Mouse (Mus musculus) liver, embryonic 16.5 days (tissue): Measurements from ENCODE around the gene Neurl3. TPM values are rescaled to one million over a fixed set of nuclear protein-coding genes. Genes with fewer than 3 reads are reported as not detected.

Source experiments
- ATAC-seq: fragments of 200-750 bp; cut with Nextera tagmentation; 2 replicates; pipeline ENCODE4 v1.8.0; 2017; ENCODE audit warnings: low read depth, mild to moderate bottlenecking, moderate number of reproducible peaks, moderate library complexity
- H3K27ac ChIP-seq: fragments of 300-500 bp; sonication (generic); 2 replicates; pipeline ENCODE4 v1.5.1; 2014; ENCODE audit warnings: mild to moderate bottlenecking, low read length
- H3K27me3 ChIP-seq: fragments of 300-500 bp; sonication (generic); 2 replicates; pipeline ENCODE4 v1.6.1; 2014; ENCODE audit warnings: low read depth, low read length, mixed read lengths; ENCODE audit not compliant: control insufficient read depth, insufficient read depth
- H3K36me3 ChIP-seq: fragments of 300-500 bp; sonication (generic); 2 replicates; pipeline ENCODE4 v1.6.1; 2014; ENCODE audit warnings: mild to moderate bottlenecking; ENCODE audit not compliant: control insufficient read depth, insufficient read depth
- H3K4me1 ChIP-seq: fragments of 300-500 bp; sonication (generic); 2 replicates; pipeline ENCODE4 v1.6.1; 2014; ENCODE audit warnings: low read depth, low read length, mixed read lengths; ENCODE audit not compliant: control insufficient read depth
- H3K4me2 ChIP-seq: fragments of 300-500 bp; sonication (generic); 2 replicates; pipeline ENCODE4 v1.6.1; 2014; ENCODE audit warnings: low read depth, low read length, mixed read lengths
- H3K4me3 ChIP-seq: fragments of 300-500 bp; sonication (generic); 2 replicates; pipeline ENCODE4 v1.5.1; 2014; ENCODE audit warnings: low read depth, mild to moderate bottlenecking, low read length
- H3K9ac ChIP-seq: fragments of 300-500 bp; sonication (generic); 2 replicates; pipeline ENCODE4 v1.6.1; 2014; ENCODE audit warnings: low read depth, low read length
- H3K9me3 ChIP-seq: fragments of 300-500 bp; sonication (generic); replicated peaks from 2 replicates; pipeline ENCODE4 v1.6.1; 2016; ENCODE audit warnings: low read length; ENCODE audit not compliant: control insufficient read depth
- WGBS: fragments of 180-500 bp; shearing (Covaris S2); extraction: QIAGEN DNeasy Blood & Tissue Kit; methylation state at CpG from one replicate; pipeline ENCODE4 v1.1.7; 2014; ENCODE audit not compliant: insufficient replicate concordance; 5-methylcytosine and 5-hydroxymethylcytosine counted together
- polyA plus RNA-seq: library from polyadenylated mRNA; unstranded; fragments of >200 nt; fragmentation: Nextera tagmentation; extraction: Ambion mirVana; gene quantifications from 2 replicates; pipeline ENCODE4 v1.2.1, GENCODE M21; 2015

Gene Neurl3
- polyA plus RNA-seq, 1 experiment from 2014 or later: 3.1 TPM

GRCm38 (mm10) chr1:36269121-36269795 is 5.2 kb downstream of the Neurl3 start:
- ATAC-seq: no peak
- 67% methylated on average over 54 of the region's 54 CpGs for WGBS
- no peaks in the 10 kb centered on the region for H3K9me3 ChIP-seq
- H3K4me2 ChIP-seq: no peak overlapping the region
- no peak overlapping the region for H3K4me3 ChIP-seq
- H3K9ac ChIP-seq: no peak overlapping the region
- H3K36me3 ChIP-seq: no peaks in the 10 kb centered on the region
- H3K27me3 ChIP-seq: no peaks in the 10 kb centered on the region
- H3K4me1 ChIP-seq: peaks cover 17% of the 10 kb centered on the region
- H3K27ac ChIP-seq: no peak overlapping the region

- Histone ChIP-seq H3K4me3 (no peak overlapping the region), H3K36me3 (no peaks in the 10 kb centered on the region), H3K27me3 (no peaks in the 10 kb centered on the region), H3K9ac (no peak overlapping the region), H3K4me1 (peaks cover 10% of the 10 kb centered on the region; the same call in 1 of the 2 replicates), H3K9me3 (no peaks in the 10 kb centered on the region), H3K4me2 (no peak overlapping the region), H3K27ac (no peak overlapping the region)
- no peak for ATAC-seq
- WGBS: 86% methylated on average over 3 of the region's 3 CpGs
Observed at GRCm38 (mm10) chr1:36267595-36267994, 6.9 kb downstream of the Neurl3 start.

- Histone ChIP-seq H3K9ac (no peak overlapping the region), H3K4me2 (no peak overlapping the region), H3K27me3 (no peaks in the 10 kb centered on the region), H3K9me3 (no peaks in the 10 kb centered on the region), H3K4me1 (peaks cover 5% of the 10 kb centered on the region; the same call in 1 of the 2 replicates), H3K27ac (no peak overlapping the region), H3K4me3 (no peak overlapping the region), H3K36me3 (no peaks in the 10 kb centered on the region)
- no peak for ATAC-seq
- 49% methylated on average over 6 of the region's 6 CpGs for WGBS
Observed at GRCm38 (mm10) chr1:36266293-36266692, 8.2 kb downstream of the Neurl3 start.

- 13% methylated on average over 13 of the region's 13 CpGs for WGBS
- Histone ChIP-seq H3K4me1 (peaks cover 2% of the 10 kb centered on the region; the same call in 1 of the 2 replicates), H3K4me3 (no peak overlapping the region), H3K9ac (no peak overlapping the region), H3K27ac (peak overlapping the region; percentile 81), H3K27me3 (no peaks in the 10 kb centered on the region), H3K4me2 (peak overlapping the region; percentile 38), H3K36me3 (no peaks in the 10 kb centered on the region), H3K9me3 (no peaks in the 10 kb centered on the region)
- ATAC-seq: no peak
Observed at GRCm38 (mm10) chr1:36263833-36264488, 10.5 kb downstream of the Neurl3 start.

- H3K4me3 ChIP-seq: no peak overlapping the region
- no peak overlapping the region for H3K9ac ChIP-seq
- 0 out of 2 replicates have a peak overlapping the region, but pooled peaks have one; percentile 48 for H3K27ac ChIP-seq
- no peaks in the 10 kb centered on the region for H3K36me3 ChIP-seq
- 33% methylated on average over 19 of the region's 19 CpGs for WGBS
- H3K4me1 ChIP-seq: peaks cover 2% of the 10 kb centered on the region; the same call in 1 of the 2 replicates
- no peaks in the 10 kb centered on the region for H3K27me3 ChIP-seq
- peak; percentile 37; the same call in 1 of the 2 replicates for ATAC-seq
- H3K4me2 ChIP-seq: no peak overlapping the region
- no peaks in the 10 kb centered on the region for H3K9me3 ChIP-seq
Observed at GRCm38 (mm10) chr1:36261708-36262504, 12.6 kb downstream of the Neurl3 start.

- H3K27me3 ChIP-seq: no peaks in the 10 kb centered on the region
- H3K9me3 ChIP-seq: no peaks in the 10 kb centered on the region; the same call in 1 of the 2 replicates
- ATAC-seq: no peak
- peaks cover 2% of the 10 kb centered on the region; the same call in 1 of the 2 replicates for H3K4me1 ChIP-seq
- WGBS: 85% methylated on average over 1 of the region's 1 CpGs
- no peaks in the 10 kb centered on the region for H3K36me3 ChIP-seq
- H3K9ac ChIP-seq: no peak overlapping the region
- H3K4me3 ChIP-seq: no peak overlapping the region
- H3K27ac ChIP-seq: no peak overlapping the region
- no peak overlapping the region for H3K4me2 ChIP-seq
Observed at GRCm38 (mm10) chr1:36260418-36260817, 14.1 kb downstream of the Neurl3 start.

- H3K27me3 ChIP-seq: peaks cover 4% of the 10 kb centered on the region; the same call in 1 of the 2 replicates
- no peak overlapping the region for H3K4me3 ChIP-seq
- WGBS: 74% methylated on average over 2 of the region's 2 CpGs
- H3K27ac ChIP-seq: no peak overlapping the region
- peaks cover under 1% of the 10 kb centered on the region; the same call in 1 of the 2 replicates for H3K4me1 ChIP-seq
- H3K4me2 ChIP-seq: no peak overlapping the region
- H3K9me3 ChIP-seq: no peaks in the 10 kb centered on the region; the same call in 1 of the 2 replicates
- no peak overlapping the region for H3K9ac ChIP-seq
- no peaks in the 10 kb centered on the region for H3K36me3 ChIP-seq
- ATAC-seq: no peak
Observed at GRCm38 (mm10) chr1:36259281-36259680, 15.2 kb downstream of the Neurl3 start.

GRCm38 (mm10) chr1:36258631-36259030 is 15.8 kb downstream of the Neurl3 start:
- Histone ChIP-seq H3K36me3 (no peaks in the 10 kb centered on the region), H3K4me3 (no peak overlapping the region), H3K9me3 (no peaks in the 10 kb centered on the region; the same call in 1 of the 2 replicates), H3K9ac (no peak overlapping the region), H3K4me1 (no peaks in the 10 kb centered on the region; the same call in 1 of the 2 replicates), H3K4me2 (no peak overlapping the region), H3K27me3 (peaks cover 4% of the 10 kb centered on the region; the same call in 1 of the 2 replicates), H3K27ac (no peak overlapping the region)
- WGBS: 24% methylated on average over 2 of the region's 2 CpGs
- no peak for ATAC-seq
